Mouse (Mus musculus): ENCODE measurements around the gene Rab5a. TPM values are rescaled to one million over a fixed set of nuclear protein-coding genes. Genes with fewer than 3 reads are reported as not detected.

Rab5a gene
- total RNA-seq, 2 experiments from 2014 or later: 58.3 to 59.6 TPM

- no peak for ATAC-seq (replicated peaks; ENCODE audit: poor library complexity)
Measured at GRCm38 (mm10) chr17:53542536-53542935, 63.5 kb downstream of the Rab5a start.

DNA sequence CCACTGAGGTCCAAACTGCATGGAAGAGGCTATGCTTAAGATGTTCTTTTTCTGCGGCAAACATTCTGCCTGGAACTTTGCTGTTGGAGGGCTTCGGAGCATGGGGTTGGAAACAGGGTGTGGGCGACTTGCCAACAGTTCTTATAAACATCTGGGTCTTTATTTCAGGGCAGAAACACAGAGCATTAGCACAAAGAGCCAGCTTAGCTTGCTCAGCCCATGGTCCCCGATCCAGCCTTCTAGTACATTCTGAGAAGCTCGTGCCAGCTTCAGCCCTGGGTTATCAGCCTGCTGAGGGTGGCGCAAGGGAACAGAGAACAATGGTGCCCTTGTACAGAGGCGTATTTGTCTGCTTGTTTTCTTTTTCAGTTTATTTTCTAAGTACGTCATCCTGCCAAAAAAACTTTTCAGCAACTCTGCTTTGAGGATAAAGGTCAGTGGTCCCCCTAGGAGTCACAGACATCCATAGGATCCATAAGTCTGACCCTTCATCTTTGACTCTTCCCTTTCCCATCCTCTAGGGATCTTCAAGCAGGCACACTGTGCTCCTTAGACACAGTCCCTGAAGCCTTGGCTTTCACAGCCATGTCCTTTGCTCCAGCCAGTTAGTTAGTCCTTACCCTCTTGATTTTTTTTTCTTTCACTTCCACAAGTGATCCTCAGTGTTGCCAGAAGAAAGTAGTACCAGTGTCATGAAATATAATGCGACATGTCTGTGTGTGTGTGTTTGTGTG lies 64.7 kb downstream of the Rab5a start:
- no peak for ATAC-seq (replicated peaks; ENCODE audit: poor library complexity)

DNA sequence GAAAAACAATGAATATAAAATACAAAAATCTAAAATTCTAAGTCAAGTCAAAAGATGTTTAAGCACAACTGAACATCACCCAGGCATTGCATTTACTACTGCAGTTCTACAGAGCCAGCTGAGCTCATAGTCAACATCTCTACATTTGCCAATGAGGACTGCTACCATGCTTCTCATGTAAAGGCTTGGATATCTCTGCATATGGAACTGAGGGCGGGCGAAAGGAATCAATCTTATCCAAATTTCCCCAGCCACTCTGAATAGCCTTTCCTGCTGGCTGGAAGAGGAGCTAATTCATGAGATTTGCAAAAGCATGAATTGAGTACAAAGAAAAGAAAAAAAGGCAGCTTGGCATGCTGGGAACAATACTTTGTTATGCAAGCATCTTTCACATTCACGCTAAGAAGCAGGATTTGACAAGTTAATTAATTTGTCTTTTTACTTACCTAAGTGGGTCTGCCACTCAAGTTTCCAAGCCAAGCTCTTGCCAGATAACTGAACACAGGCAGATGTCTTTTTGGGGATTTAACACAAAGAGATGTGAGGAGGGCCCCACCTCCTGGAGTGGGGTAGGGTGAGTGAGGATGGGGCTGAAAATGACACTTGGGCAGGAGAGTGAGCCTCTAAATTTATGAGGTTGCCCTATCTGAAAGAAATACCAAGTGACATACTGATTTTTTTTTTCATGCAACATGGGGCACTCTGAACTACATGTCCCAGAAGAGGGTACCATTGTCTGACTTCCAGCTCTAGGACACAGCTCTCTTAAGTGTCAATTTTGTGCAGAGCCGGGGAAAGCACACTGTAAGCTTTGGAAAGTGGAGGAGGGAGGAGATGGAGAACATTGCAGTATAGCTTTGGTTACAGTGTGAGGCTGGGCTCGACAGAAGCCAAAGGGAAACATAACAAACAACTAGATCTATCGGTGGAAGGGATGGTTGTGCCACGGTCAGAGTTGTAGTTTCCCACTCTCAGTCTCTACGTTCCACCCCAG lies 72.6 kb downstream of the Rab5a start:
- no peak for ATAC-seq (replicated peaks; ENCODE audit: poor library complexity)

DNA sequence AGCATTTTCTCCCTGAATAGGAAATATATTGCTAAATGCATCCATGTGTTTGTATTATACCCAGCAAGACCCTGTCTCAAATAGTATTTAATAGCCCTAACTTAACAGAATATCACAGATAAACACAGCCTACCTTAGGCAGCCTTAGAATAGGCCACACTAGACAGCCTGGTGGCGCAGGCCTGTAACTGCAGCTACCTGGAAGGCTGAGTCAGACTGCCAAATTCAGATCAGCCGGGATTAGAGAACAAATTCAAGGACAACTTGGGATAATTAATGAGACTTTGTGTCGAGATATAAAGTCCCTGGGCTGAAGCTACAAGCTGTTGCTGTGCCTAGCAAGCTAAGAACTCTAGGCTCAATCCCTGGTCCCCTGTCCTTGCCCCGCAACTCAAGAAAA lies 75.1 kb downstream of the Rab5a start:
- ATAC-seq (replicated peaks; ENCODE audit: poor library complexity): peak; percentile 83

DNA sequence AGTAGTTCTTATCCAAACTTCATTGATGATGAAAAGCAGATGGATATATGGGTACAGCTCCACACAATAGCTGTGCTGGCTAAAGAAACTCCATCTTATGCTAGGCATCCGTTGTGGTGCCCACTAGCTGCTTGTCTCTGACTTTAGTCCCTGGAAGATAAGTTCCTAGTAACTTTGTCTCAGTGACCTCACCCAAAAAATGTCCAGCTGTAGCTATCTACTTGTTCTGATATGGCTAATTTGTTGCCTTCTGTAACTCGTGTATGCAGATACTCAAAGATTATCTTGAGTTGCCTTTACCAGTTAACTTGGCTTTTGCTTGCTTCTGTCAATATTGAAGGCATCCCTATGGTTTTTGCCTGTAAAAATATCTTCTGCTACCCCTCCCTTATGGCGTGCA lies 75.8 kb downstream of the Rab5a start:
- ATAC-seq (replicated peaks; ENCODE audit: poor library complexity): peak; percentile 84

Other genes starting within 250 kb of the Rab5a start
- not detected in 2 replicates for gene Efhb, start 15.9 kb upstream of the Rab5a start, total RNA-seq (2015)
- gene Efhb, start 15.9 kb upstream of the Rab5a start, total RNA-seq (2017): 0.07 TPM in 1 of 2 replicates, not detected in the other
- gene Pp2d1, start 60.2 kb downstream of the Rab5a start, total RNA-seq (2015): not detected in 2 replicates
- 0.04 TPM in 1 of 2 replicates, not detected in the other for gene Pp2d1, start 60.2 kb downstream of the Rab5a start, total RNA-seq (2017)
- 19.8 and 20.1 TPM in 2 replicates for gene Kat2b, start 87.6 kb downstream of the Rab5a start, total RNA-seq (2015)
- gene Kat2b, start 87.6 kb downstream of the Rab5a start, total RNA-seq (2017): 23.6 and 37.0 TPM in 2 replicates
- 34.9 and 37.3 TPM in 2 replicates for gene Sgo1, start 210.1 kb downstream of the Rab5a start, total RNA-seq (2015)
- 71.9 and 72.8 TPM in 2 replicates for gene Sgo1, start 210.1 kb downstream of the Rab5a start, total RNA-seq (2017)